Mouse (Mus musculus): ENCODE measurements around the gene Heatr4. TPM values are rescaled to one million over a fixed set of nuclear protein-coding genes. Genes with fewer than 3 reads are reported as not detected.

Heatr4 gene
- polyA plus RNA-seq, 1 experiment from 2014 or later = not detected

DNA sequence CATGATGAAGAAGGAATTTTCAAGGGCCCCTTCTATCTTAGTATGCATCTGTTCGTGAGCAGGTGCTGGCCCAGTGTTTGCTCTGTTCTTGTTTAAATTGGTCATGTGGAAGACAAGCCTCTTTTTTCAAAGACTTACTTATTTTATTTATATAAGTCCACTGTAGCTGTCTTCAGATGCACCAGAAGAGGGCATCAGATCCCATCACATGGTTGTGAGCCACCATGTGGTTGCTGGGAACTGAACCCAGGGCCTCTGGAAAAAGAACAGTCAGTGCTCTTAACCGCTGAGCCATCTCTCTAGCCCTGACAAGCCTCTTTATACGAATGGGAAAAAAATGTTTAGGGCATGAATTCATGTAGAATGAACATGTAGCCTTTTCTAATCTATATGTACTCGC is 4.7 kb upstream of the Heatr4 start:
- no peak overlapping the region for H3K27ac ChIP-seq (replicated peaks)
- no peaks in the 10 kb centered on the region for H3K27me3 ChIP-seq (replicated peaks)
- H3K9ac ChIP-seq (replicated peaks) = no peak overlapping the region
- H3K36me3 ChIP-seq = no peaks in the 10 kb centered on the region
- no peaks in the 10 kb centered on the region for H3K9me3 ChIP-seq (replicated peaks)
- H3K4me1 ChIP-seq = peaks cover 9% of the 10 kb centered on the region
- 97% methylated on average over 4 of the region's 4 CpGs for WGBS
- no peak for ATAC-seq (ENCODE audit: low FRiP score)
- H3K4me3 ChIP-seq (replicated peaks) = no peak overlapping the region
- no peak overlapping the region for H3K4me2 ChIP-seq

DNA sequence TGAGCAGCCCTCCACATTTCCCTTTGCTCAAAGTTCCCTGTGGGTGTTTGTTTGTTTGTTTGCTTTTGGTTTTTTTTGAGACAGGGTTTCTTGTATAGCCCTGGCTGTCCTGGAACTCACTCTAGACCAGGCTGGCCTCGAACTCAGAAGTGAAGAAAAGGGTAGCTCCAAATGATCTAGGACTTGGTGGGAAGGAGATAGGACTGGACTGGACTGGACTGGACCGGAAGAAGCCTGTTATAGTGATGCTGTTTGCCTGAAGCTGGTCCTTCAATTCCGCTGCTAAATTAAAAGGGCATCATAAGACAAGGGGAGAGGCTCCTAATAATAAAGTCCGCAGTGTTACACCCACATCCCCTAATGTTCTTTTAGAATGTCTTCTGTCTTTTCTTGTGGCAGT is 3.8 kb upstream of the Heatr4 start:
- peak; percentile 35 for ATAC-seq (ENCODE audit: low FRiP score)
- H3K27ac ChIP-seq (replicated peaks) = peak overlapping the region; percentile 95
- 73% methylated on average over 4 of the region's 4 CpGs for WGBS
- peak overlapping the region; percentile 77 for H3K9ac ChIP-seq (replicated peaks)
- H3K4me1 ChIP-seq = peaks cover 9% of the 10 kb centered on the region
- H3K27me3 ChIP-seq (replicated peaks) = no peaks in the 10 kb centered on the region
- H3K4me2 ChIP-seq = peak overlapping the region; percentile 65
- no peaks in the 10 kb centered on the region for H3K36me3 ChIP-seq
- H3K9me3 ChIP-seq (replicated peaks) = no peaks in the 10 kb centered on the region
- peak overlapping the region; percentile 72 for H3K4me3 ChIP-seq (replicated peaks)

DNA sequence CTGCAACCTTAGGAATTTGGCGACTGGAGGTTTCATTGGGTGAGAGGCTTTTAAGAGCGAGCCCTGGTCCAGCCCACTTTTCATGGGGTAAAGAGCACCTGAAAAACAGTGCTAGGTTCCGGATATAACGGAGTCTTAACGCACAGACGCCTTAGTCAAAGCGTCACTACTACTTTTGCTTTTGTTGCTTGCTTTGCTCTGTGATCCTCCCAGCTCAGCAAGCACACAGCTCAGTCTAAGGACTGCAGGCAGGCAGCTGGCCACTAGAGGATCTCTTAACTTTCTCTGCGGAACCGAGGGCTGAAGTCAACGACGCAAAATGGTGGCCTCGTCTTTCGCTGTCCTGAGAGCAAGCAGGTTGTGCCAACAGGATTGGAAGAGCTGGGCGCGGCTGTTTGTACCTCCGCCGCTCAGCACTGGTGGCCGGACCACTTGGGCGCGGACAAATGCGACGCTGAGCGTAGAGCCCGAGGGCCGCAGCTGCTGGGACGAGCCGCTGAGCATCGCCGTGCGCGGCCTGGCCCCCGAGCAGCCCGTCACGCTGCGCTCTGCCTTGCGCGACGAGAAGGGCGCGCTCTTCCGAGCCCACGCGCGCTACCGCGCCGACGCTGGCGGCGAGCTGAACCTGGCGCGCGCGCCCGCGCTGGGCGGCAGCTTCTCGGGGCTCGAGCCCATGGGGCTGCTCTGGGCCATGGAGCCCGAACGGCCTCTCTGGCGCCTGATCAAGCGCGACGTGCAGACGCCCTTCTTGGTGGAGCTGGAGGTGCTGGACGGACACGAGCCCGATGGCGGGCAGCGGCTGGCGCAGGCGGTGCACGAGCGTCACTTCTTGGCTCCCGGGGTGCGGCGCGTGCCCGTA is 3.2 kb upstream of the Heatr4 start, which contains the start of gene Acot2:
Acot2 (plus strand) TSS at position 279 of the 859 bp plus-strand sequence.
- Histone ChIP-seq H3K27me3 (replicated peaks) (no peaks in the 10 kb centered on the region), H3K4me1 (peaks cover 9% of the 10 kb centered on the region), H3K9ac (replicated peaks) (peak within 1 kb of the TSS; percentile 77), H3K27ac (replicated peaks) (peak within 1 kb of the TSS; percentile 95), H3K9me3 (replicated peaks) (no peaks in the 10 kb centered on the region), H3K4me2 (peak within 1 kb of the TSS; percentile 65), H3K4me3 (replicated peaks) (peak within 1 kb of the TSS; percentile 72), H3K36me3 (no peaks in the 10 kb centered on the region)
- peak; percentile 91 for ATAC-seq (ENCODE audit: low FRiP score)
- under 1% methylated on average over 70 of the region's 80 CpGs for WGBS

DNA sequence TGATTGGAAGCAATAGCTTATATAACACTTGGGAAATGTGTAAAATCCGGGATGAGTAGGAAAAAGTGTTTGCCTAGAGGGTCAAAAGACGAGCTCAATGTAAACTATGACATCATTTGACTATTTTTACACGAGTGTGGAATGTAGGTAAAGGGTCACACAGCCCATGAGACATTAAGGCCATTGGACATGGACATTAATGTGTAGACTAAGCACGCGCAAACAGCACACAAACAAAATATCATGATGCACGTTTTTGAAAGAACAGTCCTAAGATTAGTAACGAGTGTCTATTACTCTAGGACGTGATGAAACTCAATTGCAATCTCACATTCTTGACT is 2.6 kb upstream of the Heatr4 start:
- Histone ChIP-seq H3K27me3 (replicated peaks) (no peaks in the 10 kb centered on the region), H3K9me3 (replicated peaks) (no peaks in the 10 kb centered on the region), H3K9ac (replicated peaks) (peak overlapping the region; percentile 77), H3K36me3 (no peaks in the 10 kb centered on the region), H3K4me3 (replicated peaks) (peak overlapping the region; percentile 72), H3K27ac (replicated peaks) (peak overlapping the region; percentile 95), H3K4me2 (peak overlapping the region; percentile 65), H3K4me1 (peaks cover 9% of the 10 kb centered on the region)
- WGBS = 30% methylated on average over 8 of the region's 8 CpGs
- ATAC-seq (ENCODE audit: low FRiP score) = peak; percentile 30; the same call in 1 of the 2 replicates

DNA sequence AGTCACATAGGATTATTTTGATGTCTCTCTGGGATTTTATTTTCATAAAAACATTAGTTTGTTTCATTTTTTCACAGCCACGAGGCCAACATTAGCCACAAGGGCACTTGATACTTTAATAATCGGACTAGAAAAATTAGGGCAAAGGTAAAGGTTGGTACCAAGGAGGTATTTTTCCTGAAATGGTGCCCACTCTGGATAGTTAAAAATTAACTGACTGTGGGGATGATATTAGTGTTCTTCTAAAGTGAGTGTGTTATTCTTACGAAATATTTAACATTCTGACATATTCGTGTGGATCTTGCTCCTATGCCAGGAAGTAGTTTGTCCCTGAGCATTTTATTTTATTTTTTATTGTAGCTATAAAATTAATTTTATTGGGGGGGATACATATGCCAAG is 3.0 kb downstream of the Heatr4 start:
- Histone ChIP-seq H3K9ac (replicated peaks) (no peak overlapping the region), H3K4me1 (no peaks in the 10 kb centered on the region; the same call in 1 of the 2 replicates), H3K9me3 (replicated peaks) (no peaks in the 10 kb centered on the region), H3K4me2 (no peak overlapping the region), H3K27ac (replicated peaks) (no peak overlapping the region), H3K36me3 (no peaks in the 10 kb centered on the region), H3K4me3 (replicated peaks) (no peak overlapping the region), H3K27me3 (replicated peaks) (no peaks in the 10 kb centered on the region)
- ATAC-seq (ENCODE audit: low FRiP score) = no peak
- 92% methylated on average over 4 of the region's 4 CpGs for WGBS

DNA sequence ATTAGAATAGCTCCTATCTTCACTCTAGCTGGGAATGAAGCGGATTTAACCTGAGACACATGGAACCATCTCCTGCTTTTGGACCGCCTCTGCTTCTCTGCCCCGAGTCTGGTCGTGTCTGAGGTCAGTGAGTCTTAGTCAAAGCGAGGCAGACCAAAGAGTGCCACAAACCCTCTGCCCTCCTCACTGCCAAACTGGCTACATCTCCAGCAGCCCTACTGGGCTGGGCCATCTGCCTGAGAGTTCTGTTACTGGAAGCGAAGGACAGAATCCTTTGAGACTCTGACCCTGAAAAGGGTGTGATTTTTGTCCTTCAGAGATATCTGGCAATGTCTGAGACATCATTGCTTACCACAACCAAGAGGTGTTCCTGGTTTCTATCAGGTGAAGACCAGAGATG is 5.8 kb downstream of the Heatr4 start:
- Histone ChIP-seq H3K27me3 (replicated peaks) (no peaks in the 10 kb centered on the region), H3K4me1 (no peaks in the 10 kb centered on the region), H3K27ac (replicated peaks) (no peak overlapping the region), H3K36me3 (no peaks in the 10 kb centered on the region), H3K9me3 (replicated peaks) (no peaks in the 10 kb centered on the region), H3K4me2 (no peak overlapping the region), H3K9ac (replicated peaks) (no peak overlapping the region), H3K4me3 (replicated peaks) (no peak overlapping the region)
- no peak for ATAC-seq (ENCODE audit: low FRiP score)
- 92% methylated on average over 6 of the region's 6 CpGs for WGBS

DNA sequence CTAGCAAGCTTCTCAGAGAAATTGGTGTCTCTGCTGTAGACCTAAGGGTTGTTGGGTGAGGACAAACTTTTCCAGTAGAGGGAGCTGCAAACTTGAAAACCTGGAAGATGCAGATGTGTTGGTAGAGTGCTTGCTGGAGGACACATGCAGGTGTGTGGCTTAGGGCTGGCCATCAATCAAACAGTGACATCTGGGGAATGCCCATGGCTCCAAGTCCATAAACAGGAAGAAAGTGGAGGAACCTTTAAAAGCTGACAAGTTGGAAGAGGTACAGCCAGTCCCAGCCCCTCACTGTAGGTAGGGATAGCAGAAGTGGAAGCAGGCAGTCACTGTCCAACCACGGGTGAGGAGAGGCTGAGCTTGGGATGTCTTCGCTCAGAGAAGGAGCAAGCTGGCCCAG is 12.5 kb downstream of the Heatr4 start:
- Histone ChIP-seq H3K27ac (replicated peaks) (no peak overlapping the region), H3K4me2 (no peak overlapping the region), H3K9ac (replicated peaks) (no peak overlapping the region), H3K9me3 (replicated peaks) (no peaks in the 10 kb centered on the region), H3K4me1 (0 out of 2 replicates have a peak, but pooled peaks cover 2% of the 10 kb centered on the region), H3K36me3 (no peaks in the 10 kb centered on the region), H3K27me3 (replicated peaks) (no peaks in the 10 kb centered on the region), H3K4me3 (replicated peaks) (no peak overlapping the region)
- WGBS = 77% methylated on average over 2 of the region's 2 CpGs
- no peak for ATAC-seq (ENCODE audit: low FRiP score)

DNA sequence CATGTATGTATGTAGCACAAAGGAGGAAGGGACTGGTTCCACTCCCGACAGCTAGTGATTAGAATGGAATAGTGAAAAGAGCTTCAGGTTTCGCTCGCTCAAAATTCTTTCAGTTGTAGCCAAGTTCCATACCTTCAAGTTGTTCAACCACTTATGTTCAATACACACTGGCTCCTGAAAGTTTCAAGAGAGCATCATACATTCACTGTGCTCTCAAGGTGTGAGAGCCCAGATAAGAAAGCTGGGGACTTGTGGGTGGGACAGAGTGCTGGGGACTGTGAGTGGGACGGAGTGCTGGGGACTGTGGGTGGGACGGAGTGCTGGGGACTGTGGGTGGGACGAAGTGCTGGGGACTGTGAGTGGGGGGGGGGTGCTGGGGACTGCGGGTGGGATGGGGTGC is 19.4 kb downstream of the Heatr4 start:
- H3K4me2 ChIP-seq = no peak overlapping the region
- ATAC-seq (ENCODE audit: low FRiP score) = no peak

DNA sequence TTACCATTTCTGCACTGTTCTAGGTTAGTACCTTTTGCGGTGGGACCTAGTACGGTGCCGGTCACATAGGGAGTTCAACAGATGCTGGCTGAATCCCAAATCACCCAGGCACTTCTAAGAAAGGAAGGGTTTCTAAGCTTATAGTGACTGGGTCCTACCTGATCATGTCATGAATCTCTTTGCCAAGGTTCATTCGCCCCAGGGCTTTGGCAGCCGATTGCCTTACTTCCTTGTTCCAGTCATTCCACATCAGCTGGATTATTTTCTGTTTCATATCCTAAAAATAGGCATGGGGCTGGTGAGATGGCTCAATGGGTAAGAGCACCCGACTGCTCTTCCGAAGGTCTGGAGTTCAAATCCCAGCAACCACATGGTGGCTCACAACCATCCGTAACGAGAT is 26.4 kb downstream of the Heatr4 start:
- H3K36me3 ChIP-seq = peaks cover 8% of the 10 kb centered on the region; the same call in 1 of the 2 replicates
- peaks cover 5% of the 10 kb centered on the region for H3K4me1 ChIP-seq
- H3K27me3 ChIP-seq (replicated peaks) = no peaks in the 10 kb centered on the region
- 92% methylated on average over 9 of the region's 9 CpGs for whole genome bisulfite sequencing
- no peak overlapping the region for H3K4me3 ChIP-seq (replicated peaks)
- no peak overlapping the region for H3K4me2 ChIP-seq
- H3K27ac ChIP-seq (replicated peaks) = no peak overlapping the region
- H3K9me3 ChIP-seq (replicated peaks) = no peaks in the 10 kb centered on the region
- ATAC-seq (ENCODE audit: low FRiP score) = no peak
- no peak overlapping the region for H3K9ac ChIP-seq (replicated peaks)

More for the DNA sequence above, 19.4 kb downstream of the Heatr4 start:
- Histone ChIP-seq H3K27me3 (replicated peaks) (no peaks in the 10 kb centered on the region), H3K9me3 (replicated peaks) (no peaks in the 10 kb centered on the region), H3K27ac (replicated peaks) (no peak overlapping the region), H3K36me3 (no peaks in the 10 kb centered on the region), H3K4me1 (no peaks in the 10 kb centered on the region), H3K9ac (replicated peaks) (no peak overlapping the region), H3K4me3 (replicated peaks) (no peak overlapping the region)
- WGBS = 89% methylated on average over 7 of the region's 7 CpGs

DNA sequence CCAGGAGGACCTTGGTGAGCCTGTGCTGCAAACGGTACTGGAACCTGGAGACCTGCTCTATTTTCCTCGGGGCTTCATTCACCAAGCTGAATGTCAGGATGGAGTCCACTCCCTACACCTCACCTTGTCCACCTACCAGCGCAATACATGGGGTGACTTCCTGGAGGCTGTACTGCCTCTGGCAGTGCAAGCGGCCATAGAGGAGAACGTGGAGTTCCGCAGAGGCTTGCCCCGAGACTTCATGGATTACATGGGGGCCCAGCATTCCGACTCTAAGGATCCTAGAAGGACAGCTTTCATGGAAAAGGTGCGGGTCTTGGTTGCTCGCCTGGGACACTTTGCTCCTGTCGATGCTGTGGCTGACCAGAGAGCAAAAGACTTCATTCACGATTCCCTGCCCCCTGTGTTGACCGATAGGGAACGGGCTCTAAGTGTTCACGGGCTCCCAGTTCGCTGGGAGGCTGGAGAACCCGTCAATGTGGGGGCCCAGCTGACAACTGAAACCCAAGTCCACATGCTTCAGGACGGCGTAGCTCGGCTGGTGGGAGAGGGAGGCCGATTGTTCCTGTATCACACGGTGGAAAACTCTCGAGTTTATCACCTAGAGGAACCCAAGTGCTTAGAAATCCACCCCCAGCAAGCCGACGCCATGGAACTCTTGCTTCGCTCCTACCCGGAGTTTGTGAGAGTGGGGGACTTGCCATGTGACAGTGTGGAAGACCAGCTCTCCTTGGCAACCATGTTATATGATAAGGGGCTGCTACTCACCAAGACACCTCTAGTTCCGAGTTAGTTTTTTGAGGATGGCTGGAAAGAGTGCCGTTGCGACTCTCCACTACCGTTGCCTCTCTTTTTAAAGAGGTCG is 32.7 kb downstream of the Heatr4 start:
- Histone ChIP-seq H3K4me3 (replicated peaks) (peak overlapping the region; percentile 93), H3K4me2 (peak overlapping the region; percentile 77), H3K9ac (replicated peaks) (peak overlapping the region; percentile 80), H3K9me3 (replicated peaks) (no peaks in the 10 kb centered on the region), H3K27me3 (replicated peaks) (no peaks in the 10 kb centered on the region), H3K36me3 (peaks cover 10% of the 10 kb centered on the region; the same call in 1 of the 2 replicates), H3K4me1 (peaks cover 32% of the 10 kb centered on the region), H3K27ac (replicated peaks) (peak overlapping the region; percentile 90; the same call in 1 of the 2 replicates)
- no peak for ATAC-seq (ENCODE audit: low FRiP score)
- WGBS = 65% methylated on average over 32 of the region's 32 CpGs

DNA sequence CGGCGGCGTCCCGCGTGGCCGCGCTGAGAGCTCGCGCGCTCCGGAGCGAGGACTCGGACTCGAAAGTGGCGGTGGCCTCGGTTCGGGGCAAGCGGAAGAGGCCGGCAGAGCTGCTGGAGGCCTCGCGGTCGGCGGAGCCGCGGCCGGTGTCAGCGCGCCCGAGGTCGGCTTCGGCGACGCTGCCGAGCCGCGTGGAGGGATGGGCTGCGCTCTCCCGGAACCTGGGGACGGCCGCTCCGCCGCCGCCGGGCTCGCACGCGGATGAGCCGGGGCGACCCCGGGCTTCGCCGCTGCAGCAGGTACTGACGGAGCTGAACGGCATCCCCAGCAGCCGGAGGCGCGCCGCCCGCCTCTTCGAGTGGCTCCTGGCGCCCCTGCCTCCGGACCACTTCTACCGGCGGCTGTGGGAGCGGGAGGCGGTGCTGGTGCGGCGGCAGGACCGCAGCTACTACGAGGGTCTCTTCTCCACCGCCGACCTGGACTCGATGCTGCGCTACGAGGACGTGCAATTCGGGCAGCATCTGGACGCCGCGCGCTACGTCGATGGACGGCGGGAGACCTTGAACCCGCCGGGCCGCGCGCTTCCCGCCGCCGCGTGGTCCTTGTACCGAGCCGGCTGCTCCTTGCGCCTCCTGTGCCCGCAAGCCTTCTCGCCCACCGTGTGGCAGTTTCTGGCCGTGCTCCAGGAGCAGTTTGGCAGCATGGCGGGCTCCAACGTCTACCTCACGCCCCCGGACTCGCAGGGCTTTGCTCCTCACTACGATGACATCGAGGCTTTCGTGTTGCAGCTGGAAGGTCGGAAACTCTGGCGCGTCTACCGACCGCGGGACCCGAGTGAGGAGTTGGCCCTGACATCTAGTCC is 33.6 kb downstream of the Heatr4 start:
- H3K9ac ChIP-seq (replicated peaks) = peak overlapping the region; percentile 80
- peak overlapping the region; percentile 93 for H3K4me3 ChIP-seq (replicated peaks)
- WGBS = under 1% methylated on average over 112 of the region's 116 CpGs
- H3K27me3 ChIP-seq (replicated peaks) = no peaks in the 10 kb centered on the region
- peak overlapping the region; percentile 77 for H3K4me2 ChIP-seq
- H3K4me1 ChIP-seq = peaks cover 32% of the 10 kb centered on the region
- H3K27ac ChIP-seq (replicated peaks) = peak overlapping the region; percentile 90
- ATAC-seq (ENCODE audit: low FRiP score) = peak; percentile 72
- H3K9me3 ChIP-seq (replicated peaks) = no peaks in the 10 kb centered on the region
- peaks cover 10% of the 10 kb centered on the region; the same call in 1 of the 2 replicates for H3K36me3 ChIP-seq
